Mouse (Mus musculus): Measurements from ENCODE around the gene Atr.
"Not testable (repeated sequence)": the region's sequence is repeated elsewhere in the genome, so short reads cannot be mapped to it uniquely, and the experiment has no call there.

The Atr gene

GRCm38 (mm10) chr9:95932855-95933254 lies 75.5 kb downstream of the Atr start:
- DNase-seq (ENCODE audit: inconsistent ontology term) = no peak

GRCm38 (mm10) chr9:95953658-95954057 lies 96.3 kb downstream of the Atr start:
- no peak for DNase-seq (ENCODE audit: inconsistent ontology term)

GRCm38 (mm10) chr9:95954226-95954584 lies 96.8 kb downstream of the Atr start:
- DNase-seq (ENCODE audit: inconsistent ontology term) = no peak

- peak; percentile 94 for DNase-seq (ENCODE audit: inconsistent ontology term)
These were observed 97.4 kb downstream of the Atr start, which contains the start of gene Xrn1 for GRCm38 (mm10) chr9:95954585-95955461. TSS of gene Xrn1 (plus strand) at chr9:95954760.

GRCm38 (mm10) chr9:95957611-95958010 lies 100.2 kb downstream of the Atr start:
- no peak for DNase-seq (ENCODE audit: inconsistent ontology term)

- no peak for DNase-seq (ENCODE audit: inconsistent ontology term)
These were observed 100.8 kb downstream of the Atr start for GRCm38 (mm10) chr9:95958041-95958730.

- not testable (repeated sequence) for DNase-seq (ENCODE audit: inconsistent ontology term)
These were observed 101.3 kb downstream of the Atr start for GRCm38 (mm10) chr9:95958731-95959105.

- DNase-seq (ENCODE audit: inconsistent ontology term) = no peak
These were observed 101.8 kb downstream of the Atr start for GRCm38 (mm10) chr9:95959246-95959645.

- no peak for DNase-seq (ENCODE audit: inconsistent ontology term)
These were observed 102.5 kb downstream of the Atr start for GRCm38 (mm10) chr9:95959732-95960428.

- no peak for DNase-seq (ENCODE audit: inconsistent ontology term)
These were observed 103.7 kb downstream of the Atr start for GRCm38 (mm10) chr9:95961058-95961457.

- DNase-seq (ENCODE audit: inconsistent ontology term) = no peak
These were observed 106.6 kb downstream of the Atr start for GRCm38 (mm10) chr9:95964037-95964436.

- no peak for DNase-seq (ENCODE audit: inconsistent ontology term)
These were observed 120.9 kb downstream of the Atr start for GRCm38 (mm10) chr9:95978279-95978678.

GRCm38 (mm10) chr9:95979896-95980295 lies 122.5 kb downstream of the Atr start:
- DNase-seq (ENCODE audit: inconsistent ontology term) = no peak

- DNase-seq (ENCODE audit: inconsistent ontology term) = no peak
These were observed 134.9 kb downstream of the Atr start for GRCm38 (mm10) chr9:95992255-95992654.
